Mouse (Mus musculus): ENCODE results near the gene Iqgap2. TPM values are rescaled to one million over a fixed set of nuclear protein-coding genes. Genes with fewer than 3 reads are reported as not detected.

The Iqgap2 gene
- total and polyA plus RNA-seq, 3 experiments: 0.08 to 0.14 (median 0.11) TPM

- dilution Hi-C loops (cut with MboI; ENCODE audit: extremely low pct_ligation_motif_present, extremely low pct_unique_long_range_greater_than_20kb, low sequenced_read_pairs) (no loop called here), in situ Hi-C loops (cut with MboI; ENCODE audit: low pct_ligation_motif_present, low pct_unique_long_range_greater_than_20kb, low sequenced_read_pairs) (no loop called here)
- Histone ChIP-seq H3K4me3 (replicated peaks in 1 of 3; ENCODE audit: low read depth in 2 of 3, low read length in 2 of 3, poor library complexity in 1 of 3) (no peak overlapping the region), H3K27me3 (replicated peaks) (no peaks in the 10 kb centered on the region), H3K27ac (ENCODE audit: insufficient read depth, low read depth) (no peak overlapping the region), H3K4me1 (ENCODE audit: control insufficient read depth in 1 of 2, insufficient read depth in 2 of 2) (no peaks in the 10 kb centered on the region), H3K9me3 (replicated peaks; ENCODE audit: low read length) (no peaks in the 10 kb centered on the region), H3K36me3 (replicated peaks in 1 of 2; ENCODE audit: control insufficient read depth in 1 of 2, insufficient read depth in 1 of 2, low read length in 1 of 2) (no peaks in the 10 kb centered on the region), H3K79me2 (replicated peaks; ENCODE audit: control insufficient read depth, extremely low read depth, insufficient read depth, poor library complexity, severe bottlenecking) (no peaks in the 10 kb centered on the region), H3K4me2 (ENCODE audit: insufficient read depth, low read depth, poor library complexity, severe bottlenecking) (no peak overlapping the region), H3K9ac (ENCODE audit: insufficient read depth, low read depth) (no peak overlapping the region)
- no peak for DNase-seq (ENCODE audit: extremely low read depth)
- TF ChIP-seq ZKSCAN1 (IDR thresholded peaks at IDR 0.05; ENCODE audit: borderline replicate concordance, low read depth, low read length) (no peak), MAFK (IDR thresholded peaks at IDR 0.05; ENCODE audit: insufficient replicate concordance, low read length) (no peak), SMC3 (IDR thresholded peaks at IDR 0.05; ENCODE audit: low read depth, low read length) (no peak), POLR2A (IDR thresholded peaks at IDR 0.05; ENCODE audit: low read depth, low read length) (no peak), HCFC1 (IDR thresholded peaks at IDR 0.05; ENCODE audit: low read depth, low read length) (no peak), ETS1 (conservative IDR thresholded peaks at IDR 0.05; ENCODE audit: low read depth, low read length) (no peak), EP300 (IDR thresholded peaks at IDR 0.05; ENCODE audit: low read length) (no peak), MAX (IDR thresholded peaks at IDR 0.05; ENCODE audit: low read length) (no peak), CHD2 (IDR thresholded peaks at IDR 0.05; ENCODE audit: low read length) (no peak), MEF2A (IDR thresholded peaks at IDR 0.05; ENCODE audit: borderline replicate concordance, low read depth, low read length) (no peak), NRF1 (IDR thresholded peaks at IDR 0.05; ENCODE audit: low read depth, low read length) (no peak), CHD1 (IDR thresholded peaks at IDR 0.05; ENCODE audit: low read depth, low read length) (no peak), TBP (conservative IDR thresholded peaks at IDR 0.05; ENCODE audit: low read depth, low read length) (no peak)
These were observed 254.0 kb downstream of the Iqgap2 start for GRCm38 (mm10) chr13:95637737-95638136.

- dilution Hi-C loops (cut with MboI; ENCODE audit: extremely low pct_ligation_motif_present, extremely low pct_unique_long_range_greater_than_20kb, low sequenced_read_pairs): no loop called here
- no peaks in the 10 kb centered on the region for H3K4me1 ChIP-seq (ENCODE audit: control insufficient read depth in 1 of 2, insufficient read depth in 2 of 2)
- H3K36me3 ChIP-seq (replicated peaks in 1 of 2; ENCODE audit: control insufficient read depth in 1 of 2, insufficient read depth in 1 of 2, low read length in 1 of 2): no peaks in the 10 kb centered on the region
- H3K9me3 ChIP-seq (replicated peaks; ENCODE audit: low read length): no peaks in the 10 kb centered on the region
- H3K27ac ChIP-seq (ENCODE audit: insufficient read depth, low read depth): no peak overlapping the region
- no peak for DNase-seq (ENCODE audit: extremely low read depth)
- H3K79me2 ChIP-seq (replicated peaks; ENCODE audit: control insufficient read depth, extremely low read depth, insufficient read depth, poor library complexity, severe bottlenecking): no peaks in the 10 kb centered on the region
- H3K4me2 ChIP-seq (ENCODE audit: insufficient read depth, low read depth, poor library complexity, severe bottlenecking): no peak overlapping the region
- no peaks in the 10 kb centered on the region for H3K27me3 ChIP-seq (replicated peaks)
- H3K4me3 ChIP-seq (replicated peaks in 1 of 3; ENCODE audit: low read depth in 2 of 3, low read length in 2 of 3, poor library complexity in 1 of 3): no peak overlapping the region
- in situ Hi-C loops (cut with MboI; ENCODE audit: low pct_ligation_motif_present, low pct_unique_long_range_greater_than_20kb, low sequenced_read_pairs): no loop called here
- no peak overlapping the region for H3K9ac ChIP-seq (ENCODE audit: insufficient read depth, low read depth)
- TF ChIP-seq TBP (conservative IDR thresholded peaks at IDR 0.05; ENCODE audit: low read depth, low read length) (no peak), ETS1 (conservative IDR thresholded peaks at IDR 0.05; ENCODE audit: low read depth, low read length) (no peak), KAT2A (IDR thresholded peaks at IDR 0.05; ENCODE audit: insufficient replicate concordance, low read length) (no peak), EP300 (IDR thresholded peaks at IDR 0.05; ENCODE audit: low read length) (no peak), MAZ (IDR thresholded peaks at IDR 0.05; ENCODE audit: low read depth, low read length) (no peak)
These were observed 256.4 kb downstream of the Iqgap2 start for GRCm38 (mm10) chr13:95635301-95635700.
